Mouse (Mus musculus) brain, embryonic 14.5 days (tissue): ENCODE data around the gene S100a3. TPM values are rescaled to one million over a fixed set of nuclear protein-coding genes. Genes with fewer than 3 reads are reported as not detected.
A peak's percentile ranks its signal among the peaks of the same experiment; 100 is the strongest.

Experiments used
- DNase-seq: peaks from one replicate; pipeline ENCODE4 v3.0.0-alpha.2; 2011; ENCODE audit warnings: low read depth
- CTCF ChIP-seq: fragments of 200-500 bp; IDR thresholded peaks from 2 replicates; pipeline ENCODE4 v1.5.1; 2012; ENCODE audit warnings: inconsistent platforms, mild to moderate bottlenecking, moderate library complexity, borderline replicate concordance; ENCODE audit not compliant: insufficient read depth, insufficient read length; ENCODE audit errors: extremely low read depth
- POLR2A ChIP-seq: fragments of 200-500 bp; IDR thresholded peaks from 2 replicates; pipeline ENCODE4 v1.6.1; 2012; ENCODE audit warnings: mild to moderate bottlenecking, inconsistent platforms, borderline replicate concordance; ENCODE audit not compliant: poor library complexity, insufficient read depth, insufficient read length, severe bottlenecking; ENCODE audit errors: extremely low read depth
- polyA plus RNA-seq: library from polyadenylated mRNA; depleted of rRNA; stranded (reverse); fragments of >200 nt; gene quantifications from 2 replicates; pipeline ENCODE4 v1.2.3, GENCODE M21; 2012; rRNA removed

S100a3 gene
- polyA plus RNA-seq, 1 experiment, result 1.1 TPM

DNA sequence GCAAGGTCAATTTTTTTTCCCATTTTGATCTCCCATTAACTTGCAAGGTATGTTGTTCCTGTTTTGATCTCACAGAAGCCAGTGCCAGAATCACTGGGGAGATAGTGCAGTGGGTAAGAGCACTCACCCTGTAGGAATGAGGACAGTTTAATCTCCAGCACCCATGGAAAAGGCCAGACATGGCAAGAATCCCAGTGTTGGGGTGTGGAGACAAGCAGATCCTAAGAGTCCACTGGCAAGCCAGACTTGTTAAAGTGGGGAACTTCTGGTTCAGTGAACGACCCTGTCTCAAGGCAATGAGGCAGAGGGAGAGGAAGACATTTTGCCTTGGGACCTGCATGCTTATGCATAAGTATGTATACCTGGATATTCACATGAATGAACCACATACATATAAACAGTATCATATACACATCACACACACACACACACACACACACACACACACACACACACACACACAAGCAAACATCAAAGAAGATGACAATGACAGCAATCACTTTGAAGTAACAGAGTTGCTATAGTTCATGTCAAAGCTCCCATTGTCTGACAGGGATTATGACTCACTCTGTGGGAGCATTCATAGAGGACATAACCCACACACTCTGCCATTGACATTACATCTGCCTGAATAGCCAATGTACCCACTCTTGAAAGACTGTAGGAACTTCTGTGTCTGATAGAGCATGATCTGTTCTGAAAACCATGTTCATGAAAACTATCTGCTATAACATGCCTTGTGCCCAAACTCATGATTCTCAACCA lies 78.3 kb downstream of the S100a3 start:
- no peak for TF ChIP-seq CTCF
- TF ChIP-seq POLR2A, result no peak
- no peak for DNase-seq

DNA sequence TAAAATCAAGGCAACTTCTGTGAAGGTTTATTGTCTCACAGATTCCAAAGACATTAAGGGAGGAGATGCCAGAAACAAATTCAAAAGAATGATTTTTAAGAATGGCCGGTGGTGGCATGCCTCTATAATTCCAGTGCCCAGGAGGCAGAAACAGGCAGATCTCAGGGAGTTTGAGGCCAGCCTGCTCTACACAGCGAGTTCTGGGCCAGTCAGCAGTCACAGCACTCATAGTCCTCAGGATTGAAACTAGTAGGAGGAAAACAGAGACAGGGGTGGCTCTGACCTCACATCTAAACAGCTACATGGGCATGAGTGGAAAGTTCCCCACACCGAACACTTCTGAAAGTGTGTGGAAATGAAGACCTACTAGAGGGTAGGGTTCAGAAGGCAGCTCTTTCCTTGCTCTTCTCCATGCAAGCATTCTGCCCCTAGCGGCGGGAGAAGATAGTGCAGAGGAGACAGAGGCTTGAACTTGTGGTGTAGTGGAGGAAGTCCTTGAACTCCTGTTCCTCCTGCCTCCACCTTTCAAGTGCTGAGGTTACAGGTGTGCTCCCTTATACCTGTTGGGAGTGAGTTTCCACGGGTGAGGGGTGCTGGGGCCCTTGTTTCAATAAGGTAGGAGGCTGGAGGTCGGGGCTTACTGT lies 79.3 kb downstream of the S100a3 start:
- peak; percentile 19 for DNase-seq

DNA sequence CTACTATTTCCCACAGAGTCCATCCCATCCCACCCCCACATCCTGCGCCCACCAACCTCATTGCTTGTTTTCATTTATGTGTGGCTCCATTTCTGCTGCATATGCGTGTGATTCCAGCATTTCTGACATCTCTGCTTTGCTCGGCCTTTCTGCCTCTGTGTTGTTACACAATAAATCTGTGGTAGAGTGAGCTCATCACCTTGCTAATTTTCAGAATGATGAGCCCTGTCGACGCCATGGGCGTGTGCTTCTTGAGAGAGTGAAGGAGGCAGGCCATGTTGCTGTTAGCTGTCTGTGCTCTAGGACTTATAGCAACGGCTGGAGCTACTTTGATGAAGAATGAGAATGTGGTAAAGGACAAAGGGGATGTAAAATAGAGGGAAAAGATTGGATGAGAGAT lies 80.6 kb downstream of the S100a3 start:
- DNase-seq, result no peak
- TF ChIP-seq CTCF (no peak), POLR2A (no peak)

More for the DNA sequence above, 79.3 kb downstream of the S100a3 start:
- peak; percentile 67 for TF ChIP-seq CTCF
- no peak for TF ChIP-seq POLR2A

DNA sequence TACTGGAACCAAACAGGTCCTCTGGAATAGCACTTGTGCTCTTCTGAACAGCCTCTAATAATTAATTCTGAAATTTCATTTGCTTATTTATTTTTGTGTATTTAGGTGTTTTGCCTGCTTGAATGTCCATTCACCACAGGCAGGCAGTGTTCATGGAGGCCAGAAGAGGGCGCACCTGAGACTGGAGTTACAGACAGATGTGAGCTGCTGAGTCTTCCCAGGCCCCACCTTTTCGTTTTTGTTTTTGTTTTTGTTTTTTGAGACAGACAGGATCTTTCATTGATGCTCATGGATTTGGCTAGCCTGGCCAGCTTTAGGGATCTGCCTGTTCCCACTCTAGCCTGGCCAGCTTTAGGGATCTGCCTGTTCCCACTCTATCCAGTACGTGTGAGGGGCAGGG lies 83.8 kb downstream of the S100a3 start:
- peak; percentile 20 for DNase-seq
- TF ChIP-seq CTCF (peak; percentile 54; the same call in 1 of the 2 replicates), POLR2A (no peak)

DNA sequence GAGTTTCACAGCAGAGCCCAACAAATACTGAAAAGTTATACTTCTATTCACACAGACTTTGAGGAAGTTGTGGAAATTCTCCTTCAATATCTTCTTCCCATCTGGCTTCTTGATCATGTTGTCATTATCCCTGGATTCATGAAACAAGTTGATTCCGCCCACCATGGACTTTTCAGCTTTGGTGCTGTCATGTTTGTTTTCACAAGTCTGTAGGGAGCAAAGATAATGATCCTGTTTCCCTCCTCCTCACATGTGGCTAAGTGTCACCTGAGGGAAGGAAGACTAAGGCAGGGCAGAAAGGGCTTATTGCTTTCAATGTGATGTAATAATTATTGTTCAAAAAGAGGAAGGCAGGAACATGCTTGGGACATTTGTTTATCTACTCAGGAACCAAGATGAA lies 86.9 kb downstream of the S100a3 start:
- no peak for DNase-seq
- TF ChIP-seq POLR2A, result no peak
- no peak for TF ChIP-seq CTCF

DNA sequence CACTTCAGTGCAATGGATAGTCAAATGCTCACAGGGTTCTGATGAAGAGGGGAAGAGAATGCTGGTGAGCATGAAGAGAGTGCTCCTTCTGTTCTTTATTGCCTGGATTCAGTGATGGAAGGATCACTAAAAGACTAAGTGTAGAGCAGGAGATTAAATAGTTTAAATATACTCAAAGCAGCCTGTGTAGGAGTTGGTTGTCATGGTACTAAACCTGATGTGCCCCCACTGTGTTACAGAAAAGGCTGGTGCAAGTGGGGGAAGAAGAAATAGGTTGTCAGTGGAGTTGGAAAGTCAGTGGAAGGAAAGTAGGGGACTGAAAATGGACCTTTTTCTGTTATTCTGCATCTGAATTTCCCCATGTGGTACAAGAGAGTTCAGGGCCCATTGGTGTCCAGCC lies 88.6 kb downstream of the S100a3 start:
- no peak for DNase-seq
- TF ChIP-seq POLR2A (no peak), CTCF (no peak)

DNA sequence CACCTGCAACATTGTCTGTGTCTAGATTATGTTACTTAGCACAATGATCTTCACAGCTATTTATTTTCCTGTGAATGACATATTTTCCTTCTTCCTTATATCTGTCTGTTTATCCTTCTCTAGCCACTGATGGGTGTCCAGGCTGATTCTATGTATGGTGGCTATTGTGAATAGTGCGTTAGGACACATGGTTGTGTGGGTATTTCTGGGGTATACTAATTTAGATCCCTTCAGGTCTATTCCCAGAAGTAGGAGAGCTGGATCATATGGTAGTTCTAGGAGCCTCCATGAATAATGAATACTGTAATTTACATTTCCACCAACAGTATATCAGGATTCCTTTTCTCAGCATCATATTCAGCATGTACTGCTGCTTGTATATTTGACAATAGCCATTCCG lies 89.5 kb downstream of the S100a3 start:
- DNase-seq, result no peak
- TF ChIP-seq POLR2A, result no peak
- no peak for TF ChIP-seq CTCF

Other genes with a start within 250 kb of the S100a3 start
- 52.9 and 55.5 TPM in 2 replicates for gene Slc27a3, start 170.6 kb upstream of the S100a3 start, polyA plus RNA-seq
- 56.0 and 66.1 TPM in 2 replicates for gene Ints3, start 127.0 kb upstream of the S100a3 start, polyA plus RNA-seq
- 5.8 and 7.5 TPM in 2 replicates for gene Npr1, start 94.7 kb upstream of the S100a3 start, polyA plus RNA-seq
- 183 TPM in 2 replicates for gene Ilf2, start 84.5 kb upstream of the S100a3 start, polyA plus RNA-seq
- 45.1 and 54.1 TPM in 2 replicates for gene Snapin, start 69.5 kb upstream of the S100a3 start, polyA plus RNA-seq
- gene Chtop, start 51.1 kb upstream of the S100a3 start, polyA plus RNA-seq, result 199 and 209 TPM in 2 replicates
- 7.4 and 8.1 TPM in 2 replicates for gene S100a1, start 46.2 kb upstream of the S100a3 start, polyA plus RNA-seq
- 6.4 and 6.7 TPM in 2 replicates for gene S100a13, start 46.1 kb upstream of the S100a3 start, polyA plus RNA-seq
- 1.4 and 2.3 TPM in 2 replicates for gene S100a14, start 33.7 kb upstream of the S100a3 start, polyA plus RNA-seq
- gene S100a16, start 23.3 kb upstream of the S100a3 start, polyA plus RNA-seq, result 22.5 and 22.9 TPM in 2 replicates
- gene S100a2, start 29.7 kb downstream of the S100a3 start, polyA plus RNA-seq, result not detected in 2 replicates
- gene Gm42674, start 41.3 kb downstream of the S100a3 start, polyA plus RNA-seq, result not detected in 2 replicates
- 1.6 and 2.5 TPM in 2 replicates for gene S100a4, start 43.2 kb downstream of the S100a3 start, polyA plus RNA-seq
- gene S100a5, start 47.9 kb downstream of the S100a3 start, polyA plus RNA-seq, result not detected in 2 replicates
- gene S100a6, start 52.3 kb downstream of the S100a3 start, polyA plus RNA-seq, result 22.2 and 26.1 TPM in 2 replicates
- 0.14 TPM in 1 of 2 replicates, not detected in the other for gene S100a7a, start 93.4 kb downstream of the S100a3 start, polyA plus RNA-seq
- gene S100a8, start 108.4 kb downstream of the S100a3 start, polyA plus RNA-seq, result 3.0 and 7.4 TPM in 2 replicates
- 3.7 and 7.0 TPM in 2 replicates for gene S100a9, start 135.1 kb downstream of the S100a3 start, polyA plus RNA-seq
- not detected in 2 replicates for gene Pglyrp4, start 166.3 kb downstream of the S100a3 start, polyA plus RNA-seq
- gene Gm5849, start 217.3 kb downstream of the S100a3 start, polyA plus RNA-seq, result not detected in 2 replicates